Mouse (Mus musculus) heart, postnatal 14 days (tissue): Measurements from ENCODE around the gene 6030498E09Rik. TPM values are rescaled to one million over a fixed set of nuclear protein-coding genes. Genes with fewer than 3 reads are reported as not detected.

Experiments
- DNase-seq, 2 experiments: peaks; one replicate each; pipeline ENCODE4 v3.0.0; 2021 to 2022
- intact Hi-C: fragments of 180-260 bp; cut with DNase I; formaldehyde crosslinking; loops from one replicate; pipeline ENCODE4 v1.15.1; 2025
- long read RNA-seq, 2 experiments: library from polyadenylated mRNA; stranded (forward); transcript quantifications; one replicate each; pipeline ENCODE4 v2.0.0; 2021
- microRNA-seq, 2 experiments: library from miRNA; unstranded; fragments of <30 nt; microRNA quantifications; one replicate each; pipeline ENCODE4 v1.2.0; 2021 to 2022
- total RNA-seq, 2 experiments: library from RNA; stranded (reverse); gene quantifications; 2 replicates each; pipeline ENCODE4 v1.2.3; 2021

6030498E09Rik gene
- total RNA-seq = not detected
- long read RNA-seq, experiment 1 = 0 reads
- long read RNA-seq, experiment 2 = 0 reads

DNA sequence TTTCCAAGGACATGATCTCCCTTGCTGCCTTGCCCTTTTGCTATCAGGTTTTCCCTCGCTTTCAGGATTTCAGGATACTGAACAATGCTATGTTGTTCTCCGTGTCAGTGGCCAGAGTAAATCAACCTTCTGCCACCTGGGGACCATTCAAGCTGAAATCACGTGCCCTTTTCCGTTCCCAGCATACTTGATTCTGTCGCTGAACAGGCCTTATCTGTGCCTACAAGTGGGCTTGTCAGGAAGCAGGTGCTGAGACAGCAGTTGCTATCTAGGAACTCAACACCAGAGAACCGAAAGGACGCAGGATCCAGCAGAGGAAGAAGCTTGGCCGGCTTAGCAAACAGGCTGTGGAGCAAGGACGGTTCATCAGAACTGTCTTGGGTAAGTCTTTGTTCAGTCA, at the start of gene 6030498E09Rik:
Gene 6030498E09Rik, plus strand, starts transcription at position 194 of the 400 bp plus-strand sequence.
- intact Hi-C loops = no loop called here
- peak in 1 of 2 experiments; percentile 5 for DNase-seq

- intact Hi-C loops = no loop called here
- DNase-seq = no peak
Measured at GRCm38 (mm10) chrX:38730081-38730480, 42.4 kb upstream of the 6030498E09Rik start.

- intact Hi-C loops = no loop called here
- no peak for DNase-seq
Measured at GRCm38 (mm10) chrX:38730639-38731038, 41.8 kb upstream of the 6030498E09Rik start.

- no peak for DNase-seq
- intact Hi-C loops = no loop called here
Measured at GRCm38 (mm10) chrX:38733683-38734082, 38.8 kb upstream of the 6030498E09Rik start.

DNA sequence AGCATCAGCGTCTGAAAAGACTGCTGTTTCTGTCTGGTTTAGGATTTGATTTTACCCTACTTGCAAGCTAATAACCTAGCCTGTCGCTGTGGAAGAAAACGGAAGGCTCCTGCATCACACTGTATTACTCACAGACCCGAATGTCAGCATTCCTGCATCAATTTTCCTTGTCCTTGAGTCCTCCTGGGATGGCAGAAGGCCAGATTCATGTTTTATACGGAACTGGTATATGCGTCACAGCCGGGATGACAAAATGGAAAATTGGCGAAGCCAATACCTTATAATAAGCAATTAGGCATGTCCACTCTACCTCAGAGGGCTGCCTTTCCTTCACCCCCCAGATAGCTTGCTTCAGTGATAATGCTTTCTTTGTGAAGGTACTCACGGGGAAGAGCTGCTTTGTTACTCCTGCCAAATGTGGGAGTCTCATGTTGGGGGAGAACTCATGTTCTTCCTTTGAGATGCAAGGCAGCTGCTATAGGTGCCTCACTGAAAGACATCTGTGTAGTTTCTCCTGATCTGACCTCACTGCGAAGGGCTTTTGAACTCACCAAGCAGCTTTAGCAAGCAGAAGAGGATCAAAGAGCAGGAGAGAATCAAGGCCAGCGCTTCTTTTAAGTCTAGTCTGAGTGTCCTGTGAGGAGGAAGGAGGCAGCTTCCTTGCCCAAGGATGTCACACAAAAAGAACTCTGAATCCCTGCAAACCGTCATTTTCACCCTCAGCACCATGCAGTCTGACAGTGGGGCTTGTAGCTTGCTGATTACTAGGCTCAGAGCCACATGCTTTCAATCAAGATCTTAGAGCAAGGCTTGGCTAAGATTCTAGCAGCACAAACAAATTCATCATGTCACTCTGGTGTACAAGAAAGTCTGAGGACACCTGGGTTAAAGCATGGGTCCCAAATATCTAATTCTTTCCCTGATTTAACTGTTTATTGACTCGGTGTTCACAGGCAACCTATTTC, 37.3 kb upstream of the 6030498E09Rik start:
- intact Hi-C loops = no loop called here
- DNase-seq = no peak

DNA sequence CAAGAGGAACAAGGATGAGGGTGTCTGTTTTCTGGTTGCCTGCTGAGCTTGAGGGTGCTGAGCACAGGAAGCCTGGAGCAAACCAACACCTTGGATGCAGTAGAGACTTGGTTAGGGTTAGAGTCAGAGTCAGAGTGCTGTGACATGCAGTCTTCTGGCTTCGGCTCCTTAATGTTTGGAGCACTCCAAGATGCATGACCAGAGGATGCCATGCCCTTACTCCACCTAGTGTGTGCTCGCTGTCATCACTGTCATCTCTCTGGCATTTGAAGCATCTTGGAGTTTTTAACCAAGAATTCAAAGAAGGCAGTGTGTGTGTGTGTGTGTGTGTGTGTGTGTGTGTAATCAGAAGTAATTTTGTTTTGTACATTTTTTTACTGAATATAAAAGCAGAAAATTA, 1.0 kb upstream of the 6030498E09Rik start:
- intact Hi-C loops = no loop called here
- no peak for DNase-seq

DNA sequence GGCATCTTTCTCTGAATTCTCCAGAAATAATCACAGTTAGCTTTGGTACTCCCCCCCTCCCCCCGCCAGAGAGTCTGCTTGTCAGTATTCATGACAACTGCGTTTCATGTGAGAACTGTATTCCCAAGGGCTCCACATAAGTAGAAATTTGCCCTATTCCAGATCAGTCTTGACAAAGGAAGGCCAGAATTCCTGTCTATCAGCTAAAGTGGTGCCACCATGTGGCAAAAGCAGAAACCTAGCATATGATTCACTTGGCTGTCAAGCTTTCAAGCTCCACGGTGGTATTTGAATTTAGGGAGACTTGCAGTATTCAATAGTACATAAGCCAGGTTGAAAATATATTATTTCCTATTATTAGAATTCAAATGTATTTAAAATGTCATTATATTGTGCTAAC, 585 bp upstream of the 6030498E09Rik start:
- intact Hi-C loops = no loop called here
- peak; percentile 2 to 9 for DNase-seq

DNA sequence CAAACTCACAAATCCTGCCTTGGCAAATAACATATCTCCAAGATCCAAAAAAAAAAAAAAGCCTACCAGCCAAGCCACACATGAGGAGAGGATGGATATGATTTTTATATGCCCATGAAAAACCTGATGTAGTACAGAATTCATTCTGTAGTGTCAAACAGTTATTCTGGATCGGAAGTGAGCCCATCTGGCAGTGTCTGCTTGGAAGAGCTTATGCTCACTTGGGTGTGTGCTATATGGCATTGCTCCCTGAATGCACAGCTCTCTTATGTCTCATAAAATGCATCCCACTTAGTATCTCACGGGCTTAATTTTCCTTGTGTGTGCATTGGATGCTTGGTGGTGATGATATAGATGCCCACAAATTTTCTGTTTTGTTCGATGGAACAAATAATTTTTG, 21.9 kb downstream of the 6030498E09Rik start:
- no peak for DNase-seq
- intact Hi-C loops = no loop called here

- no peak for DNase-seq
- intact Hi-C loops = no loop called here
Measured at GRCm38 (mm10) chrX:38813934-38814333, 41.5 kb downstream of the 6030498E09Rik start.

DNA sequence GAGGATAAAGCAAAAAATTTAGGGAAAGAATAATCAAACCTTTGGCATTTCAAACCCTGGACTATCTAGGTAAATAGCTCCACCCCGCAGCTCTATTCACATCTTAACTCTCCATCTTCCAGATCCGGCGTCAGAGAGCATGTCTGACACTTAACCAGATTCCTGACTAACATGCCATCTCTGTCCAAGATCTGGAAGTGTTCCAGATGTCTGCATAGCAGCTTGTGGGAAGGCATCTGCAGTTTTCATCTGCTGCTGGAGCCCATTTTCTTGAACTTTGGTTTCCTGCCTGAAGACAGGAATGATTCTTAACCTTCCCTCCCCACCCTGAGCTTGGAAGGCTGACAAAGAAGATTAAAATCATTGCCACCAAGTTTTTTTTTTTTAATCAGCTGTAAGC, 44.4 kb downstream of the 6030498E09Rik start:
- DNase-seq = no peak
- intact Hi-C loops = no loop called here

DNA sequence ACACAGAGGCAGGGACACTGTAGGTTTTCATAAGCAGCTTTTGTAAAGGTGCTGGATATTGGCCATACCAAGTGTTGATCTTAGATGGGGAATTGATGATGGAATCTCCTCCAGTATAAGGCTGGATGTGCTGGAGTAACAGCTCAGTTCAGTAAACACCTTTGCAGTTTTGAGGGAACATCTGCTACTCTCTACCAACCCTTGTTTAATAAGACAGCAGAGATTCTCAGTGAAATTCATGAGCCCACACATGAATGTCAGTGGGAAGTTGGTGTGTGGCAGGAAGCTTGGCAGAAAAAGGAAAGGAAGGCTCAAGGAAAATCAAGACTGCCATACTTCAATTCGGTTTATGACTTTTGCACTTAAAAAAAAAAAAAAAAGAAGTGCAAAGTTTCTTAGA, 186.1 kb downstream of the 6030498E09Rik start:
- intact Hi-C loops = no loop called here
- no peak for DNase-seq

GRCm38 (mm10) chrX:38996265-38996664, 223.8 kb downstream of the 6030498E09Rik start:
- intact Hi-C loops = no loop called here
- no peak for DNase-seq

Small RNAs within 50 kb of the gene (microRNA-seq; reads per million reads assigned to microRNA genes)
- 0 reads per million in 2 experiments for gene Gm25642

Other genes with a start within 250 kb of the 6030498E09Rik start
- 10 to 100 TPM; 14.6 to 14.8 TPM for gene Cul4b, start 196.5 kb upstream of the 6030498E09Rik start, total RNA-seq
- gene Mcts1, start 172.1 kb upstream of the 6030498E09Rik start, total RNA-seq = 10 to 100 TPM; 37.9 to 48.7 TPM
- gene C1galt1c1, start 137.6 kb upstream of the 6030498E09Rik start, total RNA-seq = 10 to 100 TPM; 12.0 to 12.3 TPM